Mouse (Mus musculus) layer of hippocampus, adult 18-20 months (tissue): Measurements from ENCODE around the gene Tprn. TPM values are rescaled to one million over a fixed set of nuclear protein-coding genes. Genes with fewer than 3 reads are reported as not detected.

ENCODE experiments used
- DNase-seq, 2 experiments: peaks; one replicate each; pipeline ENCODE4 v3.0.0; 2022; ENCODE audit warnings: low spot score in 2 of 2
- long read RNA-seq: library from polyadenylated mRNA; stranded (forward); transcript quantifications from one replicate; pipeline ENCODE4 v2.0.0, GENCODE M21; 2021
- total RNA-seq, 2 experiments: library from RNA; stranded (reverse); gene quantifications; 2 replicates each; pipeline ENCODE4 v1.2.3; 2021

Tprn gene
- total RNA-seq = 10 to 100 TPM; 21.2 to 23.1 TPM
- long read RNA-seq, transcript Tprn-201 (4 exons, 2,787 nt) = major isoform, 39 of 41 reads
- long read RNA-seq, partial matches to known transcripts = 0 of 41 reads
- long read RNA-seq, other reads (novel, unspliced or antisense) = 2 of 41 reads

- DNase-seq = peak; percentile 93 to 97
These were observed at the start of gene Tprn for GRCm38 (mm10) chr2:25262291-25262767. Gene Tprn, plus strand, starts transcription at chr2:25262618.

DNA sequence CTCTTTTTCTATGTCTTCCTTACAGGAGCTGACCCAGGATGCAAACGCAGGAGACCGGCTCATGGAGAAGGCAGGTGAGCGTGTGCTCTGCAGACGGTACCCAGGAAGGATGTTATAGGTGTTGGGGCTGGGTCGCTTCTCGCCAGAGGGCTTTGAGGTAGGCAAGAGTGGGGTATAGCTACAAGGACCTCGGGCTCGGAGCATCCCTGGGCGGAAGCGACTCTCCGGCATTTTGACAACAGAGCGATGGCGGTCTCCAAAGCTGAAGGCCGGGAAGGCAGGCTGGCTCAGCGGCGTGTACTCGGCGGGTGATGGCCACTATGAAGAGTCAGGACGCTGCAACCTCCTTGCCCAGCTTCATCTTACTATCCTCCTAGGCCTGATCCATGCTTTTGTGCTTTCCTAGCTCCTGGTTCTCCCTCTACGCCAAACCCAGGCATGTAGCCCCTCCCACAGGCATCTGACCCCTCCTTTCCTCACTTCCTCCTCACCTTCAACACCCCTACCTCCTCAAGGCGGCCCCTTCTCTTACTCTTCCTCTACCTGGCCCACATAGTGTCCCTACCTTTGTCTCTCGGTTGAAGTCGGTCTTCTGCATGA is 49.1 kb upstream of the Tprn start:
- DNase-seq = no peak

DNA sequence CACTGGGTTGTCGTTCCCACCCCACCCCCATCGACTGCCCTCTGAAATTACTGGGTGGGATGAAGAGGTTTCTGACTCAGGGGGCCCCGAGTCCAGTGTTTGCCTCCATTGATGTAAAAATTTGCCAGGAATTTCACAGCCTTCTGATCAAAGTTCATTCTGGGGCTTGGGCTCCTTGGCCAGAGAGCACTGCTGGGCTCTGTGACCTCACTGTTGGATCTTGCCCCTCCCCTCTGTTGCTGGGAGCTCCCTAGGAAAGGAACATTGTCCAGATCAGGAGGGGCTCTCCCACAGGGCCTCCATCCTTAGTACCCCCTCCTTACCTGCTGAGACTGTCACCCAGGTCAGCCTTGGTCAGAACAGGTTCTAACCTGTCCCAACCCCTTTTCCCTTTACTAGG is 48.0 kb upstream of the Tprn start, which contains the start of gene Stpg3:
Gene Stpg3 (minus strand): TSS at position 194 of the 400 bp plus-strand sequence.
- no peak for DNase-seq

GRCm38 (mm10) chr2:25217666-25218065 is 44.8 kb upstream of the Tprn start:
- no peak for DNase-seq

DNA sequence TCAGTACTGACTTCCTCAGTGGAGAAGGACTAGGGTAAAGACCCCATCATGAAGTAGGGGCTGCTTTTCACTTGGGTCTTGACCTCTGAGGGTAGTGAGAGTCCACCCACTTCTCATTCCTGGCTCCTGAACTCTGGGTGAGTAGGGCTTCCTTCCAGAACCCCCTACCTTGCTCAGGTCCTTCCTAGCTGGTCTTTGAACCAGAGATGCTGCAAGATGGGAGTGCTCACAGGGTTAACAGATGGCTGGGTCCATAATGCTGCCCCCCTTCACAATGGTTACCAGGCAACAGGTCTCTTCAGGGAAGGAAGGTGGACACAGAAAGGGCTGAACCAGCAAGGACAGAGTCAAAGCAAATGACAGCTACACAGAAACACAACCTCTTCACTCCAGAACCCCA is 44.0 kb upstream of the Tprn start, which contains the start of gene Fam166a:
Gene Fam166a (plus strand): TSS at position 301 of the 400 bp plus-strand sequence.
- DNase-seq = no peak

DNA sequence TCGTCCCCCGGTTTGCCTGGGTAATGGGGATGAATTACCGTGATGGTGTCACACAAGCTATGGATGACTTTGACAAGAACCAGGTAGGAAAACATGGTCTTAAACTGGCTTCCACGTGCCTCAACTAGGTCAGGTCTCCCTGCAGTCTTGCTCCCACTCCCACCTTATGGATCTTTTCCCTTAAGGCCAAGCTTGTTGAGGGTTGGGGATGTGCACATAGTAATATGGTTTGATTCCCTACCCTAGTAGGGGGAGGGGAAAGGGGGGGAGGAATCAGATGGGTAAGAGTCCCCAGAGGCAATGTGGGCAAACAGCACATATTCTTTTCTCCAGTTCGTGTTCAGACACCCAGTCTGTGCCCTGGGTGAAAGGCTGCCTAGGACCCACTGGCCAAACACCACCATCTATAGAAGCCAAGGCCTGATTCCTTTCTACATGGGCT is 41.1 kb upstream of the Tprn start:
- DNase-seq = no peak

- peak in 1 of 2 experiments; percentile 77 for DNase-seq
These were observed 38.5 kb upstream of the Tprn start for GRCm38 (mm10) chr2:25223681-25224491.

DNA sequence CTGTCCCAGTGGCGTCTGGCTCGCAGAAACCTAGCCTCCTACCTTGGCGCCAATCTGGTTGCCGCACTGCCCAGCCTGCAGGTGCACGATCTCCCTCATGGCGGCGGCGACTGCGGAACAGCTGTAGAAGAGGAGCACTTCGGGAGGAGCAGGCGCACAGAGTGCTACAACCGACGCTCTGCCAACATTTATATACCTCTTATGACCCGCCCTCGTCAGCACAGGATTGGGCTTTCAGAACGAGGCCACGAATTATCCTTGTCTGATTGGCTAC is 38.0 kb upstream of the Tprn start, which contains the start of gene Tubb4b:
Gene Tubb4b (minus strand): TSS at position 211 of the 274 bp plus-strand sequence.
- DNase-seq = no peak

- peak; percentile 100 for DNase-seq
These were observed 37.4 kb upstream of the Tprn start for GRCm38 (mm10) chr2:25224766-25225752.

DNA sequence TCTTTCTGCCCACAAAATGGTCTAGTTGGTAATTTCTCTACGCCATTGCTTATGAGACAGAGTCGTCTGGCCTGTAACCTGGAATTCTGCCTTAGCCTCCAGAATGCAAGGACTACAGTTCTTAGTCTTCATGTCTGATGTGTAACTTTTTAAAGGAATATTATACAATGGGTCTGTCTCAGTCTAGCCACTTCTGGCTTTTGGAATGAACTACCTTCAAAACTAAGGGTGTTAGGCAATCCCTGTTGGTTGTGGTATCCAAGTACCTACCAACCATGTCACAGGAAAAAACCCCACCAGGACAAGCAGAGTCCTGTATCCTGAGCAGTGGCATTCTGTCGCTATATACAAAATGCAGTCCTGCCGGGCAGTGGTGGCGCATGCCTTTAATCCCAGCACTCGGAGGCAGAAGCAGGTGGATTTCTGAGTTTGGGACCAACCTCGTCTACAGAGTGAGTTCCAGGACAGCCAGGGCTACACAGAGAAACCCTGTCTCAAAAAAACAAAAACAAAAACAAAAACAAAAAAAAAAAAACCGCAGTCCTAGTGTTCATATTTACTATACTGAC is 36.5 kb upstream of the Tprn start:
- DNase-seq = no peak

DNA sequence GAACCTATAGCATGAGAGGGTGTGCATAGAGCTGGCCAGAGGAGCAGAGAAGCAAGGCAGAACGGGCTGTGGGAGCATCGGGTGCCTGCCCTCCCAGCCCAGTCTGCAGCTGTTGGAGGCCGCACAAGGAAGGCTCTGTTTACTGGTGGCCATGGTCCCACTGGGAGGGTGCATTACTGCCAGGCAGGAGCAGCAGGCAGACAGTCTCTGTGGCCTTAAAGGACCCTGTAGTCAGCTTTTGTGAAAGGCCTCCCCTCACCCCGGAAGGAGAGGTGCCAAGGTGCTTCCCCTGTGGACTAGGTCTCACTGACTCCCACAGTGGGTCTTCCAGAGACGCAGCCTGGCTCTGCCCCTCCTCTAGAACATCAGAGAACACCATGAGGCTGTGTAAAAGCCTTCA is 35.6 kb upstream of the Tprn start:
- DNase-seq = peak in 1 of 2 experiments; percentile 54

- no peak for DNase-seq
These were observed 35.0 kb upstream of the Tprn start for GRCm38 (mm10) chr2:25227406-25227805.

GRCm38 (mm10) chr2:25228431-25228889 is 34.0 kb upstream of the Tprn start:
- peak; percentile 74 to 93 for DNase-seq

- DNase-seq = no peak
These were observed 33.4 kb upstream of the Tprn start for GRCm38 (mm10) chr2:25228995-25229530.

DNA sequence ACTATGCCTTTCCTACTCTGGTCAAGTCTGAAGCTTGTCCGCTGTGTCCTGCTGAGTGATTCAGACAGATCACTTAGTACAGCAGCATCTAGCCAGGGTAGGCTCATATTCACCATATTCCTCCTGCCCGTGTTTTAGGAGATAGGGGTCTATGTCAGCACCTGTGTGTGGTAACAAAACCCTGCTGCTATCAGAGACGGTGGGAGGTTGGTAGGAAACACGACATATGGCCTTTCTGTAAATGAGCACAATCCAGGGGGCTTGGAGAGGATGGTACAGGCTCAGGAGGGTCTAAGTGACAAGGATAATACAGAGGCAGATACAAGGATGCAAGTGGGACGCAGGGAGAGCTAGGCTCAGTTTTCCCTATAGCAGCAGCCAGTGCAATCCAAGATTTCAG is 32.8 kb upstream of the Tprn start:
- no peak for DNase-seq

DNA sequence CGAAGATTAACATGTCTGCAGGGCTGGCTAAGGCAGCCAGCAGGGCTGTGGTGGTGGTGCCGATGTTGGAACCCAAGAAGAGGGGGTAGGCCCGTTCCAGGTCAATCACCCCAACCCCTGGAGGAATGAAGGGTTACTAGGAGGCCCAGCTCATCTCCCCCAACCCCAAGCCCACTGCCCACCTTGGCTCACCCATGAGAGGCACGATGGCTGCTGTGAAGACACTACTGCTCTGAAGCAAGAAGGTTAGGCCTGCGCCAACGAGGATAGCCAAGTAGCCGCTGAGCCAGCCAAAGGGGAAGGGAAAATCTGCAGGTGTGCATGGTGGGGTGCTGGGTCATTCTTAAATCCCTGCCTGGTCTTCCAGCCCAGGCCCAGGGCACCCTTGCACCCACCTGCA is 31.8 kb upstream of the Tprn start:
- no peak for DNase-seq

- no peak for DNase-seq
These were observed 31.4 kb upstream of the Tprn start for GRCm38 (mm10) chr2:25231038-25231437.

DNA sequence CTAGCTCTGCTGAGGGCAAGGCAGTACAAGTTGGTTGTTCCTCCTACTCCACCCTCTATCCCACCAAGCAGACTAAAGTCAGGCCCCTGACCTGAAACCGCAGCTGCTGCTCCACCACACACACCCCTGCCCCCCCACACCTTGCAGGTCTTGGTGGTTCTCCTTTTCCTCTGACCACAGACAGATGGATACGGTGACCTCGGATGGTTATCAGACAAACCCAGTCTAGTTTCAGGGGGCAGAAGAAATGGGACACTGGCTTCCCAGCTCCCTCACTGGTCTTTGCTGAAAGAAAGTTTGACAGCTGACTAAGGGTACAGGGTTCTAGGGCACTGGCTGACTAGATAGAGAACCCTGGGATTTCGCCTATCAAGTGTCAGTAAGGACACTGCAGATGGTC is 29.0 kb upstream of the Tprn start:
- no peak for DNase-seq

- no peak for DNase-seq
These were observed 28.4 kb upstream of the Tprn start, which contains the start of gene Slc34a3 for GRCm38 (mm10) chr2:25234050-25234449. Gene Slc34a3, minus strand, starts transcription at chr2:25234364.

GRCm38 (mm10) chr2:25234551-25235220 is 27.7 kb upstream of the Tprn start:
- DNase-seq = no peak
